Mouse (Mus musculus): ENCODE data around the gene Dapk3. TPM values are rescaled to one million over a fixed set of nuclear protein-coding genes. Genes with fewer than 3 reads are reported as not detected.
A peak's percentile ranks its signal among the peaks of the same experiment; 100 is the strongest.
"Not testable (repeated sequence)": the region's sequence is repeated elsewhere in the genome, so short reads cannot be mapped to it uniquely, and the experiment has no call there.

Gene Dapk3
- polyA plus RNA-seq, 1 experiment from 2014 or later: 58.8 TPM

GRCm38 (mm10) chr10:81217267-81217666 is 34.5 kb downstream of the Dapk3 start:
- not testable (repeated sequence) for H3K9me3 ChIP-seq (ENCODE audit: control insufficient read depth, low read length); H3K9ac ChIP-seq (ENCODE audit: low read length); ATAC-seq (replicated peaks; ENCODE audit: low FRiP score, low TSS enrichment, low read depth); H3K4me2 ChIP-seq (ENCODE audit: low read length); H3K36me3 ChIP-seq (ENCODE audit: control insufficient read depth, insufficient read depth, low read length); H3K4me3 ChIP-seq (ENCODE audit: low read depth, low read length); DNase-seq (ENCODE audit: low spot score); H3K27me3 ChIP-seq (replicated peaks; ENCODE audit: control insufficient read depth, insufficient read depth, low read length); H3K4me1 ChIP-seq (replicated peaks; ENCODE audit: control insufficient read depth, insufficient read depth, low read length); H3K27ac ChIP-seq (ENCODE audit: low read depth)
- 11% methylated on average over 1 of the region's 1 CpGs for WGBS

GRCm38 (mm10) chr10:81217964-81218363 is 35.2 kb downstream of the Dapk3 start:
- peak; percentile 47; the same call in 1 of the 2 replicates for ATAC-seq (replicated peaks; ENCODE audit: low FRiP score, low TSS enrichment, low read depth)
- 35% methylated on average over 7 of the region's 7 CpGs for WGBS

GRCm38 (mm10) chr10:81221402-81222015 is 38.7 kb downstream of the Dapk3 start:
- Histone ChIP-seq H3K4me2 (ENCODE audit: low read length) (no peak overlapping the region), H3K9ac (ENCODE audit: low read length) (no peak overlapping the region), H3K4me3 (ENCODE audit: low read depth, low read length) (no peak overlapping the region), H3K27me3 (replicated peaks; ENCODE audit: control insufficient read depth, insufficient read depth, low read length) (no peaks in the 10 kb centered on the region), H3K9me3 (ENCODE audit: control insufficient read depth, low read length) (no peaks in the 10 kb centered on the region), H3K27ac (ENCODE audit: low read depth) (no peak overlapping the region), H3K36me3 (ENCODE audit: control insufficient read depth, insufficient read depth, low read length) (no peaks in the 10 kb centered on the region), H3K4me1 (replicated peaks; ENCODE audit: control insufficient read depth, insufficient read depth, low read length) (no peaks in the 10 kb centered on the region)
- 80% methylated on average over 5 of the region's 5 CpGs for WGBS
- DNase-seq (ENCODE audit: low spot score): no peak
- peak; percentile 76 for ATAC-seq (replicated peaks; ENCODE audit: low FRiP score, low TSS enrichment, low read depth)

More at GRCm38 (mm10) chr10:81217964-81218363, 35.2 kb downstream of the Dapk3 start:
- no peaks in the 10 kb centered on the region for H3K27me3 ChIP-seq (replicated peaks; ENCODE audit: control insufficient read depth, insufficient read depth, low read length)
- no peak overlapping the region for H3K4me2 ChIP-seq (ENCODE audit: low read length)
- no peaks in the 10 kb centered on the region for H3K36me3 ChIP-seq (ENCODE audit: control insufficient read depth, insufficient read depth, low read length)
- H3K4me3 ChIP-seq (ENCODE audit: low read depth, low read length): no peak overlapping the region
- DNase-seq (ENCODE audit: low spot score): peak; percentile 84
- no peaks in the 10 kb centered on the region for H3K9me3 ChIP-seq (ENCODE audit: control insufficient read depth, low read length)
- no peak overlapping the region for H3K9ac ChIP-seq (ENCODE audit: low read length)
- no peaks in the 10 kb centered on the region for H3K4me1 ChIP-seq (replicated peaks; ENCODE audit: control insufficient read depth, insufficient read depth, low read length)
- no peak overlapping the region for H3K27ac ChIP-seq (ENCODE audit: low read depth)

- H3K4me2 ChIP-seq (ENCODE audit: low read length); H3K4me1 ChIP-seq (replicated peaks; ENCODE audit: control insufficient read depth, insufficient read depth, low read length); H3K27ac ChIP-seq (ENCODE audit: low read depth); DNase-seq (ENCODE audit: low spot score); H3K36me3 ChIP-seq (ENCODE audit: control insufficient read depth, insufficient read depth, low read length); H3K9ac ChIP-seq (ENCODE audit: low read length); H3K9me3 ChIP-seq (ENCODE audit: control insufficient read depth, low read length); H3K4me3 ChIP-seq (ENCODE audit: low read depth, low read length); ATAC-seq (replicated peaks; ENCODE audit: low FRiP score, low TSS enrichment, low read depth); H3K27me3 ChIP-seq (replicated peaks; ENCODE audit: control insufficient read depth, insufficient read depth, low read length): not testable (repeated sequence)
- WGBS: 42% methylated on average over 2 of the region's 2 CpGs
Measured at GRCm38 (mm10) chr10:81223731-81224130, 40.9 kb downstream of the Dapk3 start.

GRCm38 (mm10) chr10:81229735-81230437 is 47.1 kb downstream of the Dapk3 start:
- no peak overlapping the region for H3K9ac ChIP-seq (ENCODE audit: low read length)
- peaks cover 32% of the 10 kb centered on the region for H3K27me3 ChIP-seq (replicated peaks; ENCODE audit: control insufficient read depth, insufficient read depth, low read length)
- no peaks in the 10 kb centered on the region for H3K36me3 ChIP-seq (ENCODE audit: control insufficient read depth, insufficient read depth, low read length)
- WGBS: 14% methylated on average over 20 of the region's 20 CpGs
- H3K27ac ChIP-seq (ENCODE audit: low read depth): no peak overlapping the region
- DNase-seq (ENCODE audit: low spot score): no peak
- no peak for ATAC-seq (replicated peaks; ENCODE audit: low FRiP score, low TSS enrichment, low read depth)
- H3K9me3 ChIP-seq (ENCODE audit: control insufficient read depth, low read length): no peaks in the 10 kb centered on the region
- peaks cover 11% of the 10 kb centered on the region for H3K4me1 ChIP-seq (replicated peaks; ENCODE audit: control insufficient read depth, insufficient read depth, low read length)
- 0 out of 2 replicates have a peak overlapping the region, but pooled peaks have one; percentile 26 for H3K4me2 ChIP-seq (ENCODE audit: low read length)
- peak overlapping the region; percentile 13 for H3K4me3 ChIP-seq (ENCODE audit: low read depth, low read length)

- H3K27me3 ChIP-seq (replicated peaks; ENCODE audit: control insufficient read depth, insufficient read depth, low read length): peaks cover 32% of the 10 kb centered on the region
- H3K9me3 ChIP-seq (ENCODE audit: control insufficient read depth, low read length): no peaks in the 10 kb centered on the region
- 9% methylated on average over 27 of the region's 27 CpGs for WGBS
- H3K4me1 ChIP-seq (replicated peaks; ENCODE audit: control insufficient read depth, insufficient read depth, low read length): peaks cover 11% of the 10 kb centered on the region
- H3K27ac ChIP-seq (ENCODE audit: low read depth): no peak within 1 kb of the TSS
- DNase-seq (ENCODE audit: low spot score) (no peak), ATAC-seq (replicated peaks; ENCODE audit: low FRiP score, low TSS enrichment, low read depth) (no peak)
- H3K4me2 ChIP-seq (ENCODE audit: low read length): peak within 1 kb of the TSS; percentile 26; the same call in 1 of the 2 replicates
- no peaks in the 10 kb centered on the region for H3K36me3 ChIP-seq (ENCODE audit: control insufficient read depth, insufficient read depth, low read length)
- 0 out of 2 replicates have a peak within 1 kb of the TSS, but pooled peaks have one; percentile 16 for H3K9ac ChIP-seq (ENCODE audit: low read length)
- peak within 1 kb of the TSS; percentile 13 for H3K4me3 ChIP-seq (ENCODE audit: low read depth, low read length)
Measured at GRCm38 (mm10) chr10:81230438-81231332, 47.9 kb downstream of the Dapk3 start, which contains the start of gene Atcay. Gene Atcay (minus strand): TSS chr10:81230833.

- Histone ChIP-seq H3K9ac (ENCODE audit: low read length) (no peak overlapping the region), H3K27ac (ENCODE audit: low read depth) (no peak overlapping the region), H3K27me3 (replicated peaks; ENCODE audit: control insufficient read depth, insufficient read depth, low read length) (peaks cover 32% of the 10 kb centered on the region), H3K4me1 (replicated peaks; ENCODE audit: control insufficient read depth, insufficient read depth, low read length) (peaks cover 11% of the 10 kb centered on the region), H3K4me2 (ENCODE audit: low read length) (no peak overlapping the region), H3K36me3 (ENCODE audit: control insufficient read depth, insufficient read depth, low read length) (no peaks in the 10 kb centered on the region), H3K4me3 (ENCODE audit: low read depth, low read length) (no peak overlapping the region), H3K9me3 (ENCODE audit: control insufficient read depth, low read length) (no peaks in the 10 kb centered on the region)
- DNase-seq (ENCODE audit: low spot score) (no peak), ATAC-seq (replicated peaks; ENCODE audit: low FRiP score, low TSS enrichment, low read depth) (no peak)
- WGBS: 60% methylated on average over 7 of the region's 7 CpGs
Measured at GRCm38 (mm10) chr10:81231436-81231835, 48.6 kb downstream of the Dapk3 start.

- H3K27me3 ChIP-seq (replicated peaks; ENCODE audit: control insufficient read depth, insufficient read depth, low read length): peaks cover 32% of the 10 kb centered on the region
- DNase-seq (ENCODE audit: low spot score): peak; percentile 96
- ATAC-seq (replicated peaks; ENCODE audit: low FRiP score, low TSS enrichment, low read depth): peak; percentile 86
- 6% methylated on average over 29 of the region's 29 CpGs for WGBS
- H3K4me2 ChIP-seq (ENCODE audit: low read length): peak within 1 kb of the TSS; percentile 57
- no peaks in the 10 kb centered on the region; the same call in 1 of the 2 replicates for H3K36me3 ChIP-seq (ENCODE audit: control insufficient read depth, insufficient read depth, low read length)
- H3K9ac ChIP-seq (ENCODE audit: low read length): peak within 1 kb of the TSS; percentile 64
- H3K9me3 ChIP-seq (ENCODE audit: control insufficient read depth, low read length): no peaks in the 10 kb centered on the region
- peaks cover 11% of the 10 kb centered on the region for H3K4me1 ChIP-seq (replicated peaks; ENCODE audit: control insufficient read depth, insufficient read depth, low read length)
- H3K27ac ChIP-seq (ENCODE audit: low read depth): no peak within 1 kb of the TSS
- peak within 1 kb of the TSS; percentile 69 for H3K4me3 ChIP-seq (ENCODE audit: low read depth, low read length)
Measured at GRCm38 (mm10) chr10:81232580-81233225, 49.9 kb downstream of the Dapk3 start, which contains the start of gene Zfr2. Gene Zfr2 (plus strand): TSS chr10:81233155.

Data from intestine, embryonic 14.5 days (tissue).